Mouse (Mus musculus): ENCODE data around the gene Fgfbp3.

GRCm38 (mm10) chr19:36887706-36888105 is 31.7 kb downstream of the Fgfbp3 start:
- no peak for TF ChIP-seq CTCF (IDR thresholded peaks at IDR 0.05; ENCODE audit: low read depth)
- TF ChIP-seq EP300 (IDR thresholded peaks at IDR 0.05; ENCODE audit: low read depth), result no peak
